Mouse (Mus musculus) spleen, embryonic (tissue): Measurements from ENCODE around the gene Rab6b.

Source experiments
- CTCF ChIA-PET: fragments of 350-600 bp; sonication (Branson Sonifier 250); formaldehyde crosslinking; loops from one replicate; lab custom pipeline; 2022; lab: Charles Lee

Gene Rab6b

DNA sequence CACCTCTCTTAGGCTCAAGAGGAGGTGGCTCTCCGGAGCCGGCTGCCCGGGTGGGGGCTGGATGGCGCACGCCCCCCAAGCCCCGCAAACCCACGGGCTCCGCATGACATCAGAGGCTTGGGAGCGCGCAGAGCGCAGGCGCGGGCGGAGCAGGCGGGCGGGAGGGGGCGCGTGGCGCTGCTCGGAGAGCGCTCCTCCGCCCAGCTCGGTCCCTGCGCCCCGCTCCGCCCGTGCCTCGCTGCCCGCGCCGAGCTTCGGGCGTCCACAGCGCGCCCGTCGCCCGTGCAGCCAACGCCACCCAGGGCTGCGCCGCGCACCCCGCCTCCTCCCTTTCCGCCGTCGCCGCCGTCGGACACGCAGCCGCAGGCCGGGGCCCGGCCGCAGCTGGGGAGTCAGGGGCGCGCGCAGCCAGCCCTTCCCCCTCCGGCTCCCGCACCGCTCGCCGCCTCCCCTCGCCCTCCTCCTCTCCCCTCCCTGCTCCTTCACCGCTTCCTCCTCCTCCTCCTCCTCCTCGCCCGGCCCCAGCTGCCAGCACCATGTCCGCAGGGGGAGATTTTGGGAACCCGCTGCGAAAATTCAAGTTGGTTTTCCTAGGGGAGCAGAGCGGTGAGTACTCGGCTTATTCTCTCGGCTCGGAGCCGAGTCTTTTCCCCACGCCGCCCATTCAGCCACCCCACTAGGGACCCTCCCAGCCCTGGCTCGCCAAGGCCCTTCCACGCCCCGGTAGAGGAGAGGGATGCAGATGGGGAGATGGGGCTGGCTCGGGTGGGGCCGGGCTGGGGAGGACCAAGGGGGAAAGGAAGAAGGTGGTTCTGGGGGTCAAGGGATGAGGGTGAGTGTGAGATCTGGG is at the start of gene Rab6b:
Rab6b (plus strand) TSS at position 167 of the 850 bp plus-strand sequence.
- CTCF ChIA-PET: interaction anchor here (0.7 kb wide), 1 partner anchor 90 kb away, joined by 5 read pairs; no protein-coding TSS in a partner anchor

- CTCF ChIA-PET: no interaction called here
Observed at GRCm38 (mm10) chr9:103063591-103063990, 48.0 kb upstream of the Rab6b start.

- CTCF ChIA-PET: no interaction called here
Observed at GRCm38 (mm10) chr9:103066845-103067244, 44.7 kb upstream of the Rab6b start.

GRCm38 (mm10) chr9:103067651-103068050 is 43.9 kb upstream of the Rab6b start:
- CTCF ChIA-PET: no interaction called here

DNA sequence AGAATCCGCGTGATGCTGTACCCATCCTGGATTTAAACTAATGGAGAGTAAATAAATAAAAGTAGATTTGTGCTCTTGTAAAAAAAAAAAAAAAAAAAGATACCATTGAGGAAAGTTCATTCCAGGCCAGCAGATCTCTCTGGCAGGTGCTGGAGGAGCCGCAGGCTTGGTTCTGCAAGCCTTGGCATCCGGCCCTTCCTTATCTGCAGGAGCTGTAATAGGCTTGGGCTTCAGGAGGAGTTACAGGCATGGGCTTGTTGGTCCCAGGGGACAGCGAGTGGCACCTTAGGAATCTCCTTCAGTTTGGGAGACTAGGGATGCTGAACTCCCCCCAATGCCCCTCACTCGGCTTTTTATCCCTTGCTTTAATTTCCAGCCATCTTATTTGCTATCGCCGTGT is 42.8 kb upstream of the Rab6b start:
- CTCF ChIA-PET: no interaction called here

- CTCF ChIA-PET: no interaction called here
Observed at GRCm38 (mm10) chr9:103071541-103072203, 39.9 kb upstream of the Rab6b start.

DNA sequence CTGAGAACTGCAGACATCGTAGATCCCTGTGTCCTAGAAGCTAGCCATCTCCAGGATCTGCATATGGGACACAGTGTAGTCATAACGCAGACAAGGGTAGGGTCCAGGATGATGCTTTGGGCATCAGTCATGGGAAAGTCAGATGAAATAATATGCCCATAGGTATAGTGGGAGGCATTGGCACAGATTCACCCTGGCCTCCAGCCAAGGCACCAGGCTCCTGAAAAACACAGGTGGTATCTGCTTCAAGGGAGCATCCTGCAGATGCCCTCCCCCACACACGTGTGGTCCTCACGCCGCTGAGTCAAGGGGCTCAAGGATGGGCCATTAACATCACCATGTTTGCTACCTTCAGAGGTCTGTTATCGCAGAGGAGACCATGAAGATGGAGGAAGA is 39.4 kb upstream of the Rab6b start:
- CTCF ChIA-PET: no interaction called here

DNA sequence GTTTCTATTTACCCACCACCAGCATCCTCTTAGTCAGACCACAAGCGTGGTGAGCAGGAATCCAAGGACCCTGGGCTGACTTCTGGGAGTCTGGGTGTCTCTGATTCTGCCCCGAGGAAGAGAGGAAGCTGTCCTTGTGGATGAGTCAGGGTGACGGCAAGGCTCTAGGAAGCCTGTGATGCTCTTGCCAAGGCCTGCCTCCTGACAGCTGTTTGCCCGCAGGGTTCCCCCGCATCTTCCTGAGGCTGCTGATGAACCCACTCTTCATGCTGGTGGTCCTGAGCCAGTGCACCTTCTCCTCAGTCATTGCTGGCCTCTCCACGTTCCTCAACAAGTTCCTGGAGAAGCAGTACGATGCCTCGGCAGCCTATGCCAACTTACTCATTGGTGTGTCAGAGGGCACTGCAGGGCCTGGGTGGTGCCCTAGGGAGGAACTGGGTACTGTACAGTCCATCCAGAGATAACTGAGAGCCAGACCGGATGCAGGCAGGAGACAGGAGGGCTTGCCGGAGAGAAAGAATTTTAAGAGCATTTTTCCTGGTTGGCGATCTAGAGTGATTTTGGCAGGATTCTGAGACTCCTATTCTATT is 38.6 kb upstream of the Rab6b start:
- CTCF ChIA-PET: no interaction called here

- CTCF ChIA-PET: no interaction called here
Observed at GRCm38 (mm10) chr9:103076836-103077531, 34.6 kb upstream of the Rab6b start.

DNA sequence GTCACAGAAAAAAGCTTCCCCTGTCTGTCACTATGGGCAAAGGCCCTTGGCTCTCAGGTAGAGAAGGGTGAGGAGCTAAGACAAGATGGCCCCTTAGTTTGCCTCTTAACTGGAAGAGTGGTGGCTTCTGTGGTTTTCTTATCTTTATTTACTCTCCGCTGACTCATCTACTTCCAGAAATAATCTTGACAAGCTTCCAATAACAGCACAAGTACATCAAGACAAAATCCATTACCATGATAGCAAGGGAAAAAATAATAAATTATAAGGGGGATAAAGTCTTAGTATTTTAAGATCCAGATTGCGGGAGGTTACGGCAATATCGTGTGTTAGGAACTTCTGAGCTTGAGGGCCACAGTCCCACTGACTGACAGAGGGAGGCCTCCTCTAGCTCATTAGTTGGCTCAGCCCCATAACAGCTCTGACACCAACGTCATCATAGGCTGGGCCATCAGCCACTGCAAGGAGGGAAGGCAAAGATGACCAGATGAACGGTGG is 33.3 kb upstream of the Rab6b start:
- CTCF ChIA-PET: no interaction called here

- CTCF ChIA-PET: no interaction called here
Observed at GRCm38 (mm10) chr9:103080211-103080610, 31.4 kb upstream of the Rab6b start.

DNA sequence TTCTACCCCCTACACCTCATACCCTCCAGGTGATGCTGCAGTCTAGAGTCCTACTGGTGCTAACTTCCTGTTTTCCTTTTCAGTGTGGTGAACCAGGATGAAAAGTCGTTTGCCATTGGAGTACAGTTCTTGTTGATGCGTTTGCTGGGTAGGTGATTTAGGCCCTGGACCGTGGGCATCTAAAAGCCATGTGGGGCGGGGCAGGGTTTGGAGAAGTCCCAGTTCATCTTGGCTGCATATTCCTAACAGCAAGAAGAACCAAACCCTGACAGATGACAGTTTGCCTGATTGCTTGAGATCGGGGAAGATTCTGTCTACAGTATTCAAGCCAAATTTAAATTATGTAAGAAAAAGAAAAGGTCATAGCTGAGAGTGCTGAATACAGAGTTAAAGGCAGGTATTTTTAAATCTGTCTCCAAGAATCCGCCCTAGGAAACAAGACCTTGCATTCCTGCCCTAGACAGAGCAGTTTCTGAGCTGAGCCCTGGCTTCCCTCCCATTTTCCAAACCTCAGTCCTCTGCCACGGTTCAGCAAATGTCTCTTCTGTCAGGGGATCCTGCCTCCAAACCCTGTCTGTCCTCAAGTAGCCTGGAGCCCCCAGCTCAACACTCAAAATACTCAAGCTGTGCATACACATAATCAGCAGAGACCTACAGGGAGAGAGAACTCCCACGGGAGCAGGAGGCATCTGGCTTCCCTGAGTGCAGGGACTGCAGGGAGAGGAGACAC is 29.2 kb upstream of the Rab6b start:
- CTCF ChIA-PET: no interaction called here

GRCm38 (mm10) chr9:103083405-103083804 is 28.2 kb upstream of the Rab6b start:
- CTCF ChIA-PET: no interaction called here

GRCm38 (mm10) chr9:103086736-103087135 is 24.9 kb upstream of the Rab6b start:
- CTCF ChIA-PET: no interaction called here

GRCm38 (mm10) chr9:103087301-103087700 is 24.3 kb upstream of the Rab6b start:
- CTCF ChIA-PET: no interaction called here

GRCm38 (mm10) chr9:103088661-103089060 is 22.9 kb upstream of the Rab6b start:
- CTCF ChIA-PET: no interaction called here

DNA sequence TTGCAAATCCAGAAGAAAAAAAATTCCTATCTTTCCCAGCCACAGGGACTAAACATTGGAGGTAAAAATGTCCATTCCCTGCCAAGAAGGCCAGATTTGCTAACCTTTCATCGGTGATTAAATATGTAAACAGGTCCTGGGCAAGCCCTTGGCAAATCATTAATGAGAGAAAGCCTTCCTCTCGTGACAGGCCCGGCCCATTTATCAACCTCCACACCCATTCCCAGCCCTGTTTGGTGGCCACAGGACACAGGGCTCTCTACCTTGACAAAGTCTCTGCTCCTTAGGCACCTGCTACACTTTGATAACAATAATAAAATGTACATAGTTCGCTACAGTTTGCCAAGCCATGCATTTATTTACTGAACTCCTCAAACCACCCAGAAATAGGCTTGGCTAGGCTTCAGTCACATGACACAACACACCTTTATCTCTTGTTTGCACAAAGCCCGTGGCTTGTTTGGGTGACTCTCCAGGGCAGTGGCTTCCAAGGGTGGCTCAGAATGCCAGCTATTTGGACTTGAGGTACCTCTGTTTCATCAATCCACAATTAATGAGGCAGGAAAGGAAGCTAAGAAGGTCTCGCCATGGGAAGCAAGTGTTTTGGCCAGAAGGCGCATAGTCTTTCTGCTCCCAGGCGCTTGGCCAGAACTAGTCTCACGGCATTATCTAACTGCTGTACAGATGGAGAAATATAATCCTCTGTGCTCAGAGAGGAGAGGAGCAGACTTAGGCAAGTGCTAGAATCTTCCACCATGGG is 21.3 kb upstream of the Rab6b start:
- CTCF ChIA-PET: no interaction called here

DNA sequence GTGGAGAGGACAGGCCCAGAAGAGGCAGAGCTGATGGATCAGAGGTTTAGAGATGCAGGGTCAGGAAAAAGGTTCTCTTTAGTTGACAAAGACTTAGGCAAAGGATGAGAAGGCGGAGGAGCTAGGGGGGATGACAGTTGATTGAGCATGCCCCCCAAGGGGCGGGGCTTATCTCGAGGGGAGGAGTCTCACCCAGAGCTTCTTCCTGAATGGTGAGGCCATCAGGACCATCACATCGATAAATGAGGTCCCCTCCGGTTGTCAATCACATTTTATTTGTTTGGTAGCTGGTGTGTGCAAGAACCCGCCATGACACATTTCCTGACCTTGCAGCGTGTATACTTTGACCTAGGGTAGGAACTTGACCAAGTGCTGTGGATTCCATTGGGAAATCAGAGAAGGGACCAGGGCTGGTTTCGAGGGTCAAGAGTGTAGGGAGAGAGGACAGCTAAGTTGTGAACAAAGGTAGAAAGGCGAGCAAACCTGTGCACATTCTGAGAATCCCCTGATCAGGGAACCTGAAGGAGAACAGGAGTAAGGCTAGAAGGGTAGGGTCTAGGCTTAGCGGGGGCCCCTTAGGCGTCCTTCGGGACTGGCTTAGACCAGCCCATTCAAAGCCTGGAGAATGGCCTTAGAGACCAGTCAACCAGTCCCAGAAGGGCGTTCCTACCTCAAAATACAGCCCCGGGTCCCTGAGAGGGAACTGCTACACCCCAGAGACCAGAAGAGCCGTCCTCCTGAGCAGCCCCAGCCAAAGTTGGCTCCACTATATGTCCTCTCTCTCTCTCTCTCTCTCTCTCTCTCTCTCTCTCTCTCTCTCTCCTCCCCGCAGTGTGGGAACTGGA is 20.3 kb upstream of the Rab6b start:
- CTCF ChIA-PET: interaction anchor here (0.6 kb wide), 1 partner anchor 45 kb away, joined by 6 read pairs; no protein-coding TSS in a partner anchor

DNA sequence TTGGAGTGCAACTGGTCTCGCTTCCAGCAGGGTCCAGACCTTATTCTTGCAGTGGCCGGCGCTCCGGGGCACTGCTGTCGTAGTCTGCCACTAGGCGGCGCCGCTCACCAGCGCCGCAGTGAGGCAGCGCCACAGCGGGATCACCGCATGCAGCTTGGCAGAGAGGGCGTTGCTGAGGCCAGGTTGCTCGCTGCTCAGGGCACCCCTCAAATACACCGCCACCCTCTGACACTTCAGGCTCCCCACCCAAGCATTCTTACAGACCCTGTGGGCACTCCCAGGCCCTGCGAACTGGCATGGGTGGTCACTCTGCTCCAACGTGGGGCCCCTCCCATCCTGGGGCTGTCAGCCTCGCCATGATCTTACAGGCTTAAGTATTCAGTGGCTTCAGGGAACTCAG is 19.3 kb upstream of the Rab6b start:
- CTCF ChIA-PET: interaction anchor here (0.6 to 0.9 kb wide), 2 partner anchors 233 to 347 kb away, joined by 3 read pairs; no protein-coding TSS in a partner anchor
